Mouse (Mus musculus): ENCODE results near the gene Fam166b. TPM values are rescaled to one million over a fixed set of nuclear protein-coding genes. Genes with fewer than 3 reads are reported as not detected.

The Fam166b gene
- polyA plus RNA-seq, 1 experiment from 2014 or later: 0.29 TPM

GRCm38 (mm10) chr4:43457124-43457523 lies 28.2 kb upstream of the Fam166b start:
- H3K9ac ChIP-seq (ENCODE audit: low read length): no peak overlapping the region
- ATAC-seq (no peak), DNase-seq (ENCODE audit: low spot score) (no peak)
- 0 out of 2 replicates have a peak, but pooled peaks cover 15% of the 10 kb centered on the region for H3K27me3 ChIP-seq (replicated peaks; ENCODE audit: control insufficient read depth, insufficient read depth, low read length)
- no peak overlapping the region for H3K4me2 ChIP-seq (ENCODE audit: low read length)
- H3K4me3 ChIP-seq (ENCODE audit: low read depth, low read length): no peak overlapping the region
- no peaks in the 10 kb centered on the region for H3K9me3 ChIP-seq (replicated peaks; ENCODE audit: control insufficient read depth, low read length)
- H3K4me1 ChIP-seq (ENCODE audit: control insufficient read depth, insufficient read depth, low read length): peaks cover 4% of the 10 kb centered on the region; the same call in 1 of the 2 replicates
- H3K27ac ChIP-seq (ENCODE audit: low read depth, low read length): no peak overlapping the region
- WGBS: 30% methylated on average over 8 of the region's 8 CpGs
- no peaks in the 10 kb centered on the region for H3K36me3 ChIP-seq (ENCODE audit: control insufficient read depth, insufficient read depth, low read length)

GRCm38 (mm10) chr4:43456470-43456869 lies 27.5 kb upstream of the Fam166b start:
- WGBS: 35% methylated on average over 4 of the region's 4 CpGs
- DNase-seq (ENCODE audit: low spot score) (no peak), ATAC-seq (no peak)
- H3K36me3 ChIP-seq (ENCODE audit: control insufficient read depth, insufficient read depth, low read length): no peaks in the 10 kb centered on the region
- H3K9ac ChIP-seq (ENCODE audit: low read length): no peak overlapping the region
- no peaks in the 10 kb centered on the region for H3K9me3 ChIP-seq (replicated peaks; ENCODE audit: control insufficient read depth, low read length)
- 0 out of 2 replicates have a peak, but pooled peaks cover 15% of the 10 kb centered on the region for H3K27me3 ChIP-seq (replicated peaks; ENCODE audit: control insufficient read depth, insufficient read depth, low read length)
- H3K4me3 ChIP-seq (ENCODE audit: low read depth, low read length): no peak overlapping the region
- H3K27ac ChIP-seq (ENCODE audit: low read depth, low read length): no peak overlapping the region
- H3K4me2 ChIP-seq (ENCODE audit: low read length): no peak overlapping the region
- peaks cover 4% of the 10 kb centered on the region; the same call in 1 of the 2 replicates for H3K4me1 ChIP-seq (ENCODE audit: control insufficient read depth, insufficient read depth, low read length)

- Histone ChIP-seq H3K27me3 (replicated peaks; ENCODE audit: control insufficient read depth, insufficient read depth, low read length) (0 out of 2 replicates have a peak, but pooled peaks cover 15% of the 10 kb centered on the region), H3K36me3 (ENCODE audit: control insufficient read depth, insufficient read depth, low read length) (no peaks in the 10 kb centered on the region), H3K4me2 (ENCODE audit: low read length) (peak within 1 kb of the TSS; percentile 43), H3K4me3 (ENCODE audit: low read depth, low read length) (peak within 1 kb of the TSS; percentile 8; the same call in 1 of the 2 replicates), H3K9me3 (replicated peaks; ENCODE audit: control insufficient read depth, low read length) (no peaks in the 10 kb centered on the region), H3K9ac (ENCODE audit: low read length) (peak within 1 kb of the TSS; percentile 35), H3K27ac (ENCODE audit: low read depth, low read length) (no peak within 1 kb of the TSS), H3K4me1 (ENCODE audit: control insufficient read depth, insufficient read depth, low read length) (peaks cover 4% of the 10 kb centered on the region; the same call in 1 of the 2 replicates)
- WGBS: 32% methylated on average over 20 of the region's 20 CpGs
- ATAC-seq: no peak
- no peak for DNase-seq (ENCODE audit: low spot score)
Measured at GRCm38 (mm10) chr4:43454041-43454836, 25.3 kb upstream of the Fam166b start, which contains the start of gene Cd72. Gene Cd72, minus strand, starts transcription at chr4:43454628.

- Histone ChIP-seq H3K9me3 (replicated peaks; ENCODE audit: control insufficient read depth, low read length) (no peaks in the 10 kb centered on the region), H3K36me3 (ENCODE audit: control insufficient read depth, insufficient read depth, low read length) (peaks cover 2% of the 10 kb centered on the region; the same call in 1 of the 2 replicates), H3K4me1 (ENCODE audit: control insufficient read depth, insufficient read depth, low read length) (peaks cover 4% of the 10 kb centered on the region; the same call in 1 of the 2 replicates), H3K27ac (ENCODE audit: low read depth, low read length) (no peak overlapping the region), H3K4me3 (ENCODE audit: low read depth, low read length) (peak overlapping the region; percentile 8; the same call in 1 of the 2 replicates), H3K4me2 (ENCODE audit: low read length) (peak overlapping the region; percentile 43), H3K9ac (ENCODE audit: low read length) (peak overlapping the region; percentile 35), H3K27me3 (replicated peaks; ENCODE audit: control insufficient read depth, insufficient read depth, low read length) (0 out of 2 replicates have a peak, but pooled peaks cover 15% of the 10 kb centered on the region)
- DNase-seq (ENCODE audit: low spot score) (no peak), ATAC-seq (no peak)
- WGBS: under 1% methylated on average over 17 of the region's 18 CpGs
Measured at GRCm38 (mm10) chr4:43453413-43453812, 24.5 kb upstream of the Fam166b start.

GRCm38 (mm10) chr4:43452315-43452714 lies 23.4 kb upstream of the Fam166b start:
- 64% methylated on average over 11 of the region's 11 CpGs for WGBS

GRCm38 (mm10) chr4:43448554-43448953 lies 19.6 kb upstream of the Fam166b start:
- Histone ChIP-seq H3K36me3 (ENCODE audit: control insufficient read depth, insufficient read depth, low read length) (peaks cover 39% of the 10 kb centered on the region), H3K9me3 (replicated peaks; ENCODE audit: control insufficient read depth, low read length) (no peaks in the 10 kb centered on the region), H3K27me3 (replicated peaks; ENCODE audit: control insufficient read depth, insufficient read depth, low read length) (0 out of 2 replicates have a peak, but pooled peaks cover 3% of the 10 kb centered on the region), H3K4me2 (ENCODE audit: low read length) (no peak overlapping the region), H3K4me1 (ENCODE audit: control insufficient read depth, insufficient read depth, low read length) (peaks cover 14% of the 10 kb centered on the region), H3K27ac (ENCODE audit: low read depth, low read length) (no peak overlapping the region), H3K4me3 (ENCODE audit: low read depth, low read length) (no peak overlapping the region), H3K9ac (ENCODE audit: low read length) (no peak overlapping the region)
- 83% methylated on average over 3 of the region's 3 CpGs for whole genome bisulfite sequencing
- no peak for DNase-seq (ENCODE audit: low spot score)
- no peak for ATAC-seq

More at GRCm38 (mm10) chr4:43452315-43452714, 23.4 kb upstream of the Fam166b start:
- DNase-seq (ENCODE audit: low spot score): no peak
- Histone ChIP-seq H3K9ac (ENCODE audit: low read length) (no peak overlapping the region), H3K9me3 (replicated peaks; ENCODE audit: control insufficient read depth, low read length) (no peaks in the 10 kb centered on the region), H3K27ac (ENCODE audit: low read depth, low read length) (no peak overlapping the region), H3K36me3 (ENCODE audit: control insufficient read depth, insufficient read depth, low read length) (peaks cover 13% of the 10 kb centered on the region), H3K4me2 (ENCODE audit: low read length) (no peak overlapping the region), H3K27me3 (replicated peaks; ENCODE audit: control insufficient read depth, insufficient read depth, low read length) (0 out of 2 replicates have a peak, but pooled peaks cover 15% of the 10 kb centered on the region), H3K4me3 (ENCODE audit: low read depth, low read length) (no peak overlapping the region), H3K4me1 (ENCODE audit: control insufficient read depth, insufficient read depth, low read length) (peaks cover 4% of the 10 kb centered on the region; the same call in 1 of the 2 replicates)
- ATAC-seq: no peak

GRCm38 (mm10) chr4:43447251-43447650 lies 18.3 kb upstream of the Fam166b start:
- no peaks in the 10 kb centered on the region for H3K9me3 ChIP-seq (replicated peaks; ENCODE audit: control insufficient read depth, low read length)
- ATAC-seq (no peak), DNase-seq (ENCODE audit: low spot score) (no peak)
- H3K9ac ChIP-seq (ENCODE audit: low read length): no peak overlapping the region
- H3K4me3 ChIP-seq (ENCODE audit: low read depth, low read length): no peak overlapping the region
- peaks cover 39% of the 10 kb centered on the region for H3K36me3 ChIP-seq (ENCODE audit: control insufficient read depth, insufficient read depth, low read length)
- H3K4me2 ChIP-seq (ENCODE audit: low read length): no peak overlapping the region
- no peak overlapping the region for H3K27ac ChIP-seq (ENCODE audit: low read depth, low read length)
- 86% methylated on average over 12 of the region's 13 CpGs for WGBS
- H3K4me1 ChIP-seq (ENCODE audit: control insufficient read depth, insufficient read depth, low read length): peaks cover 10% of the 10 kb centered on the region
- H3K27me3 ChIP-seq (replicated peaks; ENCODE audit: control insufficient read depth, insufficient read depth, low read length): no peaks in the 10 kb centered on the region

- Histone ChIP-seq H3K9me3 (replicated peaks; ENCODE audit: control insufficient read depth, low read length) (no peaks in the 10 kb centered on the region), H3K36me3 (ENCODE audit: control insufficient read depth, insufficient read depth, low read length) (peaks cover 38% of the 10 kb centered on the region), H3K4me2 (ENCODE audit: low read length) (peak overlapping the region; percentile 90), H3K4me1 (ENCODE audit: control insufficient read depth, insufficient read depth, low read length) (peaks cover 10% of the 10 kb centered on the region), H3K27me3 (replicated peaks; ENCODE audit: control insufficient read depth, insufficient read depth, low read length) (no peaks in the 10 kb centered on the region), H3K9ac (ENCODE audit: low read length) (peak overlapping the region; percentile 99), H3K4me3 (ENCODE audit: low read depth, low read length) (peak overlapping the region; percentile 91), H3K27ac (ENCODE audit: low read depth, low read length) (peak overlapping the region; percentile 92)
- DNase-seq (ENCODE audit: low spot score): peak; percentile 24
- WGBS: under 1% methylated on average over 28 of the region's 28 CpGs
- ATAC-seq: peak; percentile 8; the same call in 1 of the 2 replicates
Measured at GRCm38 (mm10) chr4:43443511-43443910, 14.6 kb upstream of the Fam166b start.
